Mouse (Mus musculus) hindbrain, embryonic 16.5 days (tissue): Measurements from ENCODE around the gene Zfp384. TPM values are rescaled to one million over a fixed set of nuclear protein-coding genes. Genes with fewer than 3 reads are reported as not detected.
A peak's percentile ranks its signal among the peaks of the same experiment; 100 is the strongest.
"Not testable (repeated sequence)": the region's sequence is repeated elsewhere in the genome, so short reads cannot be mapped to it uniquely, and the experiment has no call there.

ENCODE experiments used
- ATAC-seq: fragments of 200-750 bp; cut with Nextera tagmentation; 2 replicates; pipeline ENCODE4 v1.8.0; 2017; ENCODE audit warnings: moderate TSS enrichment, moderate library complexity
- H3K27ac ChIP-seq: fragments of 300-500 bp; sonication (generic); 2 replicates; pipeline ENCODE4 v1.5.1; 2014; ENCODE audit warnings: low read depth, mild to moderate bottlenecking, control low read depth, low read length, moderate library complexity
- H3K27me3 ChIP-seq: fragments of 300-500 bp; sonication (generic); replicated peaks from 2 replicates; pipeline ENCODE4 v1.6.1; 2014; ENCODE audit warnings: low read length; ENCODE audit not compliant: control insufficient read depth, insufficient read depth
- H3K36me3 ChIP-seq: fragments of 300-500 bp; sonication (generic); 2 replicates; pipeline ENCODE4 v1.6.1; 2014; ENCODE audit warnings: mild to moderate bottlenecking, low read length, moderate library complexity, mixed read lengths; ENCODE audit not compliant: control insufficient read depth, insufficient read depth
- H3K4me1 ChIP-seq: fragments of 300-500 bp; sonication (generic); 2 replicates; pipeline ENCODE4 v1.6.1; 2014; ENCODE audit warnings: low read depth, low read length; ENCODE audit not compliant: control insufficient read depth, insufficient read depth
- H3K4me2 ChIP-seq: fragments of 300-500 bp; sonication (generic); 2 replicates; pipeline ENCODE4 v1.6.1; 2014; ENCODE audit warnings: mild to moderate bottlenecking, low read length, control low read depth, moderate library complexity
- H3K4me3 ChIP-seq: fragments of 300-500 bp; sonication (generic); 2 replicates; pipeline ENCODE4 v1.5.1; 2014; ENCODE audit warnings: mild to moderate bottlenecking, low read length, control low read depth, moderate library complexity
- H3K9ac ChIP-seq: fragments of 300-500 bp; sonication (generic); 2 replicates; pipeline ENCODE4 v1.6.1; 2014; ENCODE audit warnings: low read depth, mild to moderate bottlenecking, control low read depth, low read length, moderate library complexity
- H3K9me3 ChIP-seq: fragments of 300-500 bp; sonication (generic); 2 replicates; pipeline ENCODE4 v1.6.1; 2014; ENCODE audit warnings: mild to moderate bottlenecking, low read length, moderate library complexity; ENCODE audit not compliant: control insufficient read depth
- WGBS: fragments of 180-500 bp; shearing (Covaris S2); extraction: QIAGEN DNeasy Blood & Tissue Kit; methylation state at CpG from one replicate; pipeline ENCODE4 v1.1.7; 2014; 5-methylcytosine and 5-hydroxymethylcytosine counted together
- polyA plus RNA-seq: library from polyadenylated mRNA; unstranded; fragments of >200 nt; fragmentation: Nextera tagmentation; extraction: Ambion mirVana; gene quantifications from 2 replicates; pipeline ENCODE4 v1.2.1, GENCODE M21; 2015

Zfp384 gene
- polyA plus RNA-seq, 1 experiment from 2014 or later: 15.2 TPM

DNA sequence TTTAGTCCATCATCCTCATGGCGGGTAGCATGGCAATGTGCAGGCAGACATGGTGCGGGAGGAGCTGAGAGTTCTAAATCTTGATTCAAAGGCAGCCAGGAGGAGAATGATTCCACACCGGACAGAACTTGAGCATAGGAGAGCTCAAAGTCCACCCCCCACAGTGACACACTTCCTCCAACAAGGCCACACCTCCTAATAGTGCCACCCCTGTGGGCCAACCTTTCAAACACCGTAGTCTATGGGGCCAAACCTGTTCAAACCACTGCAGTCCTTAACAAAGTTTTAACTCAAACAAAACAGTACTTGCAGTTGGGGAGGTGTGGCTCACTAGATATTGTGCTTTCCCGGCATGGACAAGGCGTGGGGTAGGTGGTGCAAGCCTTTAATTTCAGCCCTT lies 55.0 kb downstream of the Zfp384 start:
- ATAC-seq: no peak
- no peak overlapping the region for H3K27ac ChIP-seq
- H3K9me3 ChIP-seq: no peaks in the 10 kb centered on the region
- WGBS: 86% methylated on average over 6 of the region's 6 CpGs
- H3K27me3 ChIP-seq: no peaks in the 10 kb centered on the region
- no peaks in the 10 kb centered on the region for H3K4me1 ChIP-seq
- no peak overlapping the region for H3K4me3 ChIP-seq
- no peak overlapping the region for H3K4me2 ChIP-seq
- H3K36me3 ChIP-seq: no peaks in the 10 kb centered on the region
- H3K9ac ChIP-seq: no peak overlapping the region

DNA sequence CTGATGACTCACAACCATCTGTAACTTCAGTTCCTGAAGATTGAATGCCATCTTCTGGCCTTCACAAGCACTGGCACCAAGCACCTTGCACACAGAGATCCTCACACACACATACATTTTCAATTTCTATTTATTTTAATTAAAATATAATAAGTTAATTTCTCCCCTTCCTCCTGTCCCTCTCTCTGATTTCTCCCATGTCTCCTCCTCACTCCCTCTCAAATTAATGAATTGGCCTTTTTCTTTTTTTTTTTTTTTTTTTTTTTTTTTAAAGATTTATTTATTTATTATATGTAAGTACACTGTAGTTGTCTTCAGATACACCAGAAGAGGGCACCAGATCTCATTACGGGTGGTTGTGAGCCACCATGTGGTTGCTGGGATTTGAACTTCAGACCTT lies 56.3 kb downstream of the Zfp384 start:
- not testable (repeated sequence) for H3K27ac ChIP-seq, H3K4me1 ChIP-seq, H3K9ac ChIP-seq, ATAC-seq, H3K36me3 ChIP-seq, H3K4me2 ChIP-seq, H3K9me3 ChIP-seq, H3K4me3 ChIP-seq, H3K27me3 ChIP-seq
- WGBS: no CpG with 5 or more reads among the region's 1 CpGs

DNA sequence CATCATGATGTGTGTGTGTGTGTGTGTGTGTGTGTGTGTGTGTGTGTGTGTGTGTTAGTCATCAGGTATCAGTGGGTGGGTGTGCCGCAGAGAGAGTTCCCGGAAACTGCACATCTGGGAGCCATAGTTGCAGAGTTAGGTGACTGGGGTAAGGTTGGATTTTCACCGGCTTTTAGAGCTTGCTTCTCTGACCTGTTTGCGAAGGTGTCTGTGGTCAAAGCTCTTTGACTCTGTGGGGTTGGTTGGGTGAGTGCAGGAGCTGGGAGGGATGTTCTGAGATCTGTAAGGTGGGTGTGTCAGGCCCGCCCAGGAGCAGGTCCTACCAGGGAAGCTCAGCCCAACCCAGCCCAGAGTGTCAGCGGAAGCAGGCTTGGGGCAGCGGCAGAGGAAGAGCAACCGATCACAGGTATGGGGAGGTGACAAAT lies 58.6 kb downstream of the Zfp384 start, which contains the start of gene Lpar5:
Lpar5 (plus strand) TSS at position 350 of the 425 bp plus-strand sequence.
- no peak within 1 kb of the TSS for H3K27ac ChIP-seq
- no peaks in the 10 kb centered on the region for H3K9me3 ChIP-seq
- H3K4me2 ChIP-seq: no peak within 1 kb of the TSS
- ATAC-seq: no peak
- no peaks in the 10 kb centered on the region for H3K27me3 ChIP-seq
- 69% methylated on average over 8 of the region's 8 CpGs for WGBS
- no peaks in the 10 kb centered on the region for H3K36me3 ChIP-seq
- H3K4me3 ChIP-seq: no peak within 1 kb of the TSS
- no peaks in the 10 kb centered on the region for H3K4me1 ChIP-seq
- H3K9ac ChIP-seq: no peak within 1 kb of the TSS

DNA sequence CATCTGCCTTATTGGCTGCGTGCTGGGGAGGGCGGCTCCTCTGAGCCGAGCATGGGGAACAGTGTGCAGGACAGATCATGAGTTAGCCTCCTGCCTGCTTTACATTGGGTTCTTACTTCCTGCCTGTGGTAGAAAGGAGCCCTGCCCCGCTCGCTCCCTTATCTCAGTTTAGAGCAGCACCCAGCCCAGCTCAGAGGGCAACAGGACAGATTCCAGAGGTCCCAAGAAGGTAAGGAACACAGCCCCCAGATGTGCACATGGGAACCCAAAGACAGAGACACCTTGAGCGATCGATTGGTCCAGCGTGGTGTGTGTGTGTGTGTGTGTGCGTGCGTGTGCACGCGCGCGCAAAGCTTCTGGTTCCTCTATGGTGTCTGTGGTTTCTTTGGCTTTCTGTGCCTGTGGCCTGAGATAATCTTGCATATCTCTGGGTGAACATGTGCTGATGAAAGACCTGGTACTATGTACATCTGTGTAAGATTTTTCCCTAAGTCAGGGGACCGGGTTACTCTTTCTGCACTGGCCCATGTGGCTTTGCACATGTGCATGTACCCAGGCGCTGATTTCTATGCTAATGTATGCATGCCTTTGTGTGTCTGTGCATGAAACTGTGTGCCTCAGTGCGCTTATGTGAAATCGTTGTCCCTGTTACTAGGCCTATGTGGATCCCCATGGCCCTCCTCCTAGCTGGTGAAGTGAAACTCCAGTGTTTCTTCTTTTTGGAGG lies 62.4 kb downstream of the Zfp384 start:
- H3K27ac ChIP-seq: peak overlapping the region; percentile 39
- H3K4me3 ChIP-seq: no peak overlapping the region
- H3K36me3 ChIP-seq: no peaks in the 10 kb centered on the region
- 72% methylated on average over 18 of the region's 18 CpGs for WGBS
- H3K9ac ChIP-seq: no peak overlapping the region
- no peaks in the 10 kb centered on the region for H3K9me3 ChIP-seq
- no peaks in the 10 kb centered on the region for H3K27me3 ChIP-seq
- peak; percentile 85 for ATAC-seq
- no peaks in the 10 kb centered on the region for H3K4me1 ChIP-seq
- H3K4me2 ChIP-seq: no peak overlapping the region

DNA sequence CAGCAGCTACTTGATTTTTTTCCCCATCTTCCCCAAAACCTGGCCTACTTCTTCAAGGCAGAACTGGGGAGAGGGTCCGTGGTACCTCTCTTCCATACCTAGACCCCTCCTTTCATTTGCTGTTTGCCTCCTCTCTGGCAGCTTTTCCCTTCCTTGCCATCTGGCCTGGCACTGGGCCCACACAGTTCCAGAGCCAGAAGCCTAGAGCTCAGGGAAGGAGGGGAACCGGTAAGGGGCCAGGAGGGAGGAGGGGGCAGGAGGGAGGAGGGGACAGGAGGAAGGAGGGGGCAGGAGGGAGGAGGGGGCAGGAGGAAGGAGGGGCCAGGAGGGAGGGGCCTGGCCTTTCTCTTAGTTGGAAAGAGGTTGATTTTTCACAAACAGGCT lies 62.9 kb downstream of the Zfp384 start:
- peak; percentile 88 for ATAC-seq
- Histone ChIP-seq H3K27me3 (no peaks in the 10 kb centered on the region), H3K36me3 (no peaks in the 10 kb centered on the region), H3K4me3 (no peak overlapping the region), H3K9ac (no peak overlapping the region), H3K4me1 (no peaks in the 10 kb centered on the region), H3K27ac (peak overlapping the region; percentile 39), H3K9me3 (no peaks in the 10 kb centered on the region), H3K4me2 (no peak overlapping the region)
- WGBS: 15% methylated on average over 2 of the region's 2 CpGs

DNA sequence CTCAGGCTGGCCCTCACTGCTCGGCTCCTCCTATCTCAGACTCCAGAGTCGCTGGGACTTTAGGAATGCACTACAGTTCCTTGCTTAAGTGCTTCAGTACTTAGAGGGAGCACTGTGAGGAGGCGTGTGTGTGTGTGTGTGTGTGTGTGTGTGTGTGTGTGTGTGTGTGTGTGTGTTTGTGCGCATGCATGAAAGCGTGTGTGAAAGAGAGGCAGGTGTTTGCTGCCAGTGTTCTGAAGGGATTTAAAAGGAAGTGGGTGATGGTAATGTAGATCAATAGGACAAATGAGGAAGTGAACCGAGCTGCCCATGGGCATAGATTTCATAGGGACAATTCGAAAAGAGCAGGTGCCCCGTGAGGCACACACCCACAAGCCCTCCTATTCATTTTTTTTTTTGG lies 64.9 kb downstream of the Zfp384 start:
- 75% methylated on average over 8 of the region's 8 CpGs for WGBS
- Histone ChIP-seq H3K36me3 (no peaks in the 10 kb centered on the region), H3K9ac (no peak overlapping the region), H3K4me2 (no peak overlapping the region), H3K27ac (no peak overlapping the region), H3K9me3 (no peaks in the 10 kb centered on the region), H3K4me3 (no peak overlapping the region), H3K27me3 (no peaks in the 10 kb centered on the region), H3K4me1 (no peaks in the 10 kb centered on the region)
- no peak for ATAC-seq

DNA sequence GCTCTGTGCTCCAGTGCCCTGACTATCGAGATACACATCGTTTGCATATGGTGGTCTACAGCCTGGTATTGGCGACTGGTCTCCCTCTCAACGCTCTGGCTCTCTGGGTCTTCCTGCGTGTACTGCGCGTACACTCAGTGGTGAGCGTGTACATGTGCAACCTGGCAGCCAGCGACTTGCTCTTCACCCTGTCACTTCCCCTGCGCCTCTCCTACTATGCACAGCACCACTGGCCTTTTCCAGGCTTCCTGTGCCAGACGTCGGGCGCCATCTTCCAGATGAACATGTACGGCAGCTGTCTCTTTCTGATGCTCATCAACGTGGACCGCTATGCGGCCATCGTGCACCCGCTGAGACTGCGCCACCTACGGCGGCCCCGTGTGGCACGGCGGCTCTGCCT lies 72.4 kb downstream of the Zfp384 start:
- Histone ChIP-seq H3K4me2 (peak overlapping the region; percentile 81), H3K9ac (peak overlapping the region; percentile 75), H3K4me1 (peaks cover 4% of the 10 kb centered on the region), H3K27me3 (no peaks in the 10 kb centered on the region), H3K27ac (peak overlapping the region; percentile 87), H3K9me3 (no peaks in the 10 kb centered on the region), H3K4me3 (peak overlapping the region; percentile 46), H3K36me3 (no peaks in the 10 kb centered on the region)
- 19% methylated on average over 25 of the region's 25 CpGs for WGBS
- no peak; the same call in 1 of the 2 replicates for ATAC-seq

DNA sequence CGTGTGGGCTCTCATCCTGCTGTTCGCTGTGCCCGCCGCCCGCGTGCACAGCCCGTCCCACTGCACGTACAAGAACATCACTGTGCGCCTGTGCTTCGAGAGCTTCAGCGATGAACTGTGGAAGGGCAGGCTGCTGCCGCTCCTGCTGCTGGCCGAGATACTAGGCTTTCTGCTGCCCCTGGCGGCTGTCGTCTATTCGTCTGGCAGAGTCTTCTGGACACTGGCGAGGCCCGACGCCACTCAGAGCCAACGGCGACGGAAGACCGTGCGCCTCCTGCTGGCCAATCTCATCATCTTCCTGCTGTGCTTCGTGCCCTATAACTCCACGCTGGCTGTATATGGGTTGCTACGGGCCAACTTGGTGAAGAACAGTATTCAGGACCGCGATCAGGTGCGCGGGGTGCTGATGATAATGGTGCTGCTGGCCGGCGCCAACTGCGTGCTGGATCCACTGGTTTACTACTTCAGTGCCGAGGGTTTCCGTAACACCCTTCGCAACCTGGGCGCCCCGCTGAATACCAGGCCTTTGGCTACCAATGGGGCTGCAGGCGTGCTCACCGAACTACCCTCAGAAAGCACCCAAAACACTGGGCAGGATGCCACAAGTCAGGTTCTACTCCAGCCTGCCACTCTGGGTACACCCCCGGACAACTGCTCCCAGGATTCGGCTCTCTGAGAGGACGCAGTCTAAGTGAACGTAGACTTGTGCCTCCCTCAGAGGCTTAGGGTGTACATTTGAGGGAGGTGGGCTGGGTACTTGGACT lies 73.0 kb downstream of the Zfp384 start:
- WGBS: 24% methylated on average over 45 of the region's 45 CpGs
- ATAC-seq: peak; percentile 92
- Histone ChIP-seq H3K9me3 (no peaks in the 10 kb centered on the region), H3K27me3 (no peaks in the 10 kb centered on the region), H3K4me2 (peak overlapping the region; percentile 81), H3K4me3 (peak overlapping the region; percentile 46), H3K9ac (peak overlapping the region; percentile 75), H3K4me1 (peaks cover 4% of the 10 kb centered on the region), H3K36me3 (no peaks in the 10 kb centered on the region), H3K27ac (peak overlapping the region; percentile 87)

DNA sequence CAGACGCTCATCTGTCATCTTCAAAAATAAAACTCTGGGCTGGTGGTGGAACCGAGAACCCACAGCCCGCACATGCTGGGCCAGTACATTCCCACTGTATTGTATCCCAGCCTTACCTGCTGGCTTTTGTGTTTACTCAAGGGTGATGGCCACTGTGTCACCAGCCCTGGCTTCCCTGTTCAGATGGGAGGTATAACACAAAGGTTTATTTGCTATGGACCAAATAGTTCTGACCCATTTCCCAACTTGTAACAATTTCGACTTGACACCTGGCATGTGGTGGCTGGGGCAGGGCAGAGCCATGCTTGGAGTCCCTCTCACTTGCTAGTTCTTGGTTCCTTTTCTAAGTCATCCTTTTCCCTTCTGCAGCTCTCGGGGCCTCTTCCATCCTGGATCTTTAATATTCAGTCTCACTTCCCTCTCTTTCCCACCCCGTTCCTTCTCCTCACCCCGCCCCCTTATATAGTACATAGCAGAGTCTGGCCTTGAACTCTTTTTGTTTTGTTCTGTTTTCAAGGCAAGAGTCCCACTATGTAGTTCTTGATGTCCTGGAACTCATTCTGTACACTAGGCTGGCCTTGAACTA lies 73.9 kb downstream of the Zfp384 start:
- no peaks in the 10 kb centered on the region for H3K36me3 ChIP-seq
- no peak for ATAC-seq
- H3K4me1 ChIP-seq: peaks cover 4% of the 10 kb centered on the region
- no peak overlapping the region for H3K27ac ChIP-seq
- H3K27me3 ChIP-seq: no peaks in the 10 kb centered on the region
- no peak overlapping the region for H3K4me2 ChIP-seq
- H3K9me3 ChIP-seq: no peaks in the 10 kb centered on the region
- 85% methylated on average over 7 of the region's 7 CpGs for WGBS
- H3K9ac ChIP-seq: no peak overlapping the region
- H3K4me3 ChIP-seq: no peak overlapping the region
